Mouse (Mus musculus) hindbrain, embryonic 16.5 days (tissue): ENCODE data around the gene Apol9b. TPM values are rescaled to one million over a fixed set of nuclear protein-coding genes. Genes with fewer than 3 reads are reported as not detected.

Experiments
- ATAC-seq: fragments of 200-750 bp; cut with Nextera tagmentation; 2 replicates; pipeline ENCODE4 v1.8.0; 2017; ENCODE audit warnings: moderate TSS enrichment, moderate library complexity
- H3K27ac ChIP-seq: fragments of 300-500 bp; sonication (generic); 2 replicates; pipeline ENCODE4 v1.5.1; 2014; ENCODE audit warnings: low read depth, mild to moderate bottlenecking, control low read depth, low read length, moderate library complexity
- H3K27me3 ChIP-seq: fragments of 300-500 bp; sonication (generic); replicated peaks from 2 replicates; pipeline ENCODE4 v1.6.1; 2014; ENCODE audit warnings: low read length; ENCODE audit not compliant: control insufficient read depth, insufficient read depth
- H3K36me3 ChIP-seq: fragments of 300-500 bp; sonication (generic); 2 replicates; pipeline ENCODE4 v1.6.1; 2014; ENCODE audit warnings: mild to moderate bottlenecking, low read length, moderate library complexity, mixed read lengths; ENCODE audit not compliant: control insufficient read depth, insufficient read depth
- H3K4me1 ChIP-seq: fragments of 300-500 bp; sonication (generic); 2 replicates; pipeline ENCODE4 v1.6.1; 2014; ENCODE audit warnings: low read depth, low read length; ENCODE audit not compliant: control insufficient read depth, insufficient read depth
- H3K4me2 ChIP-seq: fragments of 300-500 bp; sonication (generic); 2 replicates; pipeline ENCODE4 v1.6.1; 2014; ENCODE audit warnings: mild to moderate bottlenecking, low read length, control low read depth, moderate library complexity
- H3K4me3 ChIP-seq: fragments of 300-500 bp; sonication (generic); 2 replicates; pipeline ENCODE4 v1.5.1; 2014; ENCODE audit warnings: mild to moderate bottlenecking, low read length, control low read depth, moderate library complexity
- H3K9ac ChIP-seq: fragments of 300-500 bp; sonication (generic); 2 replicates; pipeline ENCODE4 v1.6.1; 2014; ENCODE audit warnings: low read depth, mild to moderate bottlenecking, control low read depth, low read length, moderate library complexity
- H3K9me3 ChIP-seq: fragments of 300-500 bp; sonication (generic); 2 replicates; pipeline ENCODE4 v1.6.1; 2014; ENCODE audit warnings: mild to moderate bottlenecking, low read length, moderate library complexity; ENCODE audit not compliant: control insufficient read depth
- WGBS: fragments of 180-500 bp; shearing (Covaris S2); extraction: QIAGEN DNeasy Blood & Tissue Kit; methylation state at CpG from one replicate; pipeline ENCODE4 v1.1.7; 2014; 5-methylcytosine and 5-hydroxymethylcytosine counted together
- polyA plus RNA-seq: library from polyadenylated mRNA; unstranded; fragments of >200 nt; fragmentation: Nextera tagmentation; extraction: Ambion mirVana; gene quantifications from 2 replicates; pipeline ENCODE4 v1.2.1, GENCODE M21; 2015

Apol9b gene
- polyA plus RNA-seq, 1 experiment from 2014 or later: 0.13 TPM

DNA sequence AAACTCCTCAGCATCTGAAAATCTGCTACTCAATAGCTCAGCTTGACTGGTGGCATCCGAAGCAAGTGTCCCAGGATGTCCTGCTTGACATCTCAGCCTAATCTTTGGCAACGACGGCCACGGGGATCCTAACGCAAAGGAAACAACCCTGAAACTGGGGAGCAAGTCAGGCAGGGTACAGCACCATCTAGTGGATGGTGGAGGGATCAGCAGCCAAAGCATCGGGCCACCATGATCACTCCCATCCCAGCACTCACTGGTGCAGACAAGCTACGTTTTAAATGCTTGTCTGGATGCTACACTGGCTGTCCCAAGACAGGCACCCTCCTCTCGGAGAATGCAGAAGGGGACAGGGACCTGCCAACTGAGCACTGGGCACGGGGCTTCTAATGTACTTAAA lies 28.0 kb downstream of the Apol9b start, which contains the start of gene Apol8:
Gene Apol8, minus strand, starts transcription at position 156 of the 400 bp plus-strand sequence.
- WGBS: 5% methylated on average over 9 of the region's 9 CpGs
- ATAC-seq: no peak
- no peaks in the 10 kb centered on the region for H3K4me1 ChIP-seq
- H3K4me3 ChIP-seq: no peak within 1 kb of the TSS
- no peaks in the 10 kb centered on the region for H3K9me3 ChIP-seq
- peaks cover 8% of the 10 kb centered on the region for H3K36me3 ChIP-seq
- no peaks in the 10 kb centered on the region for H3K27me3 ChIP-seq
- H3K4me2 ChIP-seq: no peak within 1 kb of the TSS
- H3K9ac ChIP-seq: no peak within 1 kb of the TSS
- H3K27ac ChIP-seq: no peak within 1 kb of the TSS

DNA sequence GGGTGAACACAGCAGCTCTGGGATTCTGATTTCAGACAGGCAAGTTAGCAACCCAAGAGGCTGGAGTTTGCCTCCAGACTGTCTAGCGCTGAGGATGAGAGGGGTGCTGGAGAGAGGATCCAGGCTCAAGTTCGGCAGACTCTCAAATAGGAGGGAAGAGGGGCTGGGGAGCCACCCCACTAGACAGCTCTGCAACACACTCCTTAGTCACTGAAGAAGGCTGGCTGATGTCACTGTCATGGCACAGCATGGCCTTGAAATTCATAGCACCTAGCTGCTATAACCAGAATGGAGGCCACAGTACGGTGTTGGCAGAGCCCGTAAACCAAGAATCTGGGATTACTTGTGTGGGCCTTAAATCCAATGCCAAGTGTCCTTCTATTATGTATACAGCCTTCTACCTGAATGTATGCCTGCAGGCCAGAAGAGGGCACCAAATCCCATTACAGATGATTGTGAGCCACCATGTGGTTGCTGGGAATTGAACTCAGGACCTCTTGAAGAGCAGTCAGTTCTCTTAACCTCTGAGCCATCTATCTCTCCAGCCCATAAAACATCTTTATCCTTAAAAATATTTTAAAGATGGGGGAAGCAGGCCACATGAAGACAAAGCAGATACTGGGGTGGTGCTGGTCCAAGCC lies 28.9 kb downstream of the Apol9b start:
- Histone ChIP-seq H3K27me3 (no peaks in the 10 kb centered on the region), H3K9me3 (no peaks in the 10 kb centered on the region), H3K4me3 (no peak overlapping the region), H3K9ac (no peak overlapping the region), H3K36me3 (peaks cover 8% of the 10 kb centered on the region), H3K4me1 (no peaks in the 10 kb centered on the region), H3K27ac (no peak overlapping the region), H3K4me2 (no peak overlapping the region)
- WGBS: 83% methylated on average over 4 of the region's 4 CpGs
- no peak for ATAC-seq

DNA sequence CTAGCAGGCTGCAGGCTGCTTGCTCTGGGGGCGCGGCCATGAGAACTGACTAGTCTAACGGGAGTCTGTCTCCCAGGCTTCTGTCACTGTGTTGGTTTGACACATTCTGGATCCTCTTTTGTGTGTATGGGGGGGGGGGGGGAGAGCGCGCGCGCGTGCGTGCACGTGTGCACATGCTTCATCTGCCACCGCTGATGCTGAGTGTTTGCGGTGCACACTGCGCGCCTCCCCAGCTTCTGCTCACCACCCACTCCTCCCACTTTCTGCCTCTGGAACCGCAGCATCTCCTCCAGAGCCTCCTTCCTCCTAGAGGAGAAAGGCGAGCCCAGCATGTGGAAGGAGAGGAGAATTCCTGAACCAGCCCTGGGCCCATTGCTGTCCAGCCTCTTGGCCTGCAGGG lies 31.2 kb downstream of the Apol9b start:
- no peak for ATAC-seq
- H3K36me3 ChIP-seq: peaks cover 19% of the 10 kb centered on the region
- WGBS: 88% methylated on average over 10 of the region's 16 CpGs
- no peaks in the 10 kb centered on the region for H3K9me3 ChIP-seq
- H3K4me1 ChIP-seq: no peaks in the 10 kb centered on the region
- H3K9ac ChIP-seq: no peak overlapping the region
- H3K27me3 ChIP-seq: no peaks in the 10 kb centered on the region
- no peak overlapping the region for H3K27ac ChIP-seq
- no peak overlapping the region for H3K4me3 ChIP-seq
- no peak overlapping the region for H3K4me2 ChIP-seq

DNA sequence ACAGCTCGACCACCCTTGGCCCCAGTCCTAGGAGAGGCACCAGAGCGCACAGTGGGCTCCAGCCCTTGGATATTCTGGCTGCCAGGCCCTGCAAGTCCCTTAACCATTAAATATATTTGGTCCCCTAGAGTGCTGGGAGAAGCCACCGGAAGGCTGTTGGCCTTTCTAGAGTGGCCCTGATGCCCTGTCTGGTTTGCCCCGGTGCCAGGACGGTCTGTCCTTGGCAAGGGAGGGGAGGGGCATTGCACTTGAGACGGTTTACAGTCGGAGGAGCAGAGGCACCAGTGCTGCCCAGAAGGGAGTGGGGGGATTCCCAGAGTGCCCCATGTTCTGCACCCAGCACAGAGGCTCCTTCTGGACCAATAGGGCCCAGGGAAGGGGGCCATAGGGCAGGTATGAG lies 32.2 kb downstream of the Apol9b start:
- WGBS: 95% methylated on average over 7 of the region's 7 CpGs
- Histone ChIP-seq H3K4me2 (no peak overlapping the region), H3K4me1 (no peaks in the 10 kb centered on the region), H3K4me3 (no peak overlapping the region), H3K9me3 (no peaks in the 10 kb centered on the region), H3K27me3 (no peaks in the 10 kb centered on the region), H3K36me3 (peaks cover 21% of the 10 kb centered on the region), H3K9ac (no peak overlapping the region), H3K27ac (no peak overlapping the region)
- no peak for ATAC-seq

DNA sequence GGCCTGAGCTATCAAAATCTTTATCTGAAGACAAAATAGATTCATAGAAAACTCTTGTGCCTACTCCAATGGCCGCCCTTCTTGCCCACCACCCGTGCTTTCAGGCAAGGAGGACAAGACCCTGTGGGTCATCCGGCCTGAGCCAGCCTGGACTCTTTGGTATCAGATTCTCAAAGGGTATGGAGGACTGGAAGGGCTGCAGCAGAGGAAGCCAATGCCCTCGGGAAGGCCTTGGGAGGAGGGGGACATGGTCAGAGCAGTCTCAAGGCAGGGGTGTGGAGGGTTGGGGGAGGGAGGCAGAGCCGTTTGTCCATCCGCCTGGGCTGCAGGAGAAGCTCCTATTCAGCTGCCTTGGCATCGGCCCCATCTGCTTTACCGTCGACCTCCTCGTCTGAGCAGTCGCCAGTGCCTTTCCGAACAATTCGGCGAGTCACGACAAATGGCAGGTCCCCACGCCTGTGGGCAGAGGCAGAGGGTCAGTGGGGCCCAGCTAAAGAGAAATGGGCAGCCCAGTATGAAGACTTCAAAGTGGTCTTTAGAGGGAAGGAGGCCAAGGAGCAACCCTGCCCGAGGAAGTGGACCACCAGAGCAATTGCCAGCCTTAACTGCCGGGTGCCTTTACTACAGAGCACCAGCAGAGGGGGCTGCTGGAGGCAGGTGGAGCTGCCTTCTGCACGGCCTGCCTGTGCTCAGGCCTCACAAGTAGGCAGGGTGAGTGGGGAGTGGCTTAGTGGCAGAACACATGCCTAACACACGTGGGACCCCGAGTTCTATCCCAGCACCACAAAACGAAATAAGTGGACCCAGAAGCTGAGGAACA lies 32.9 kb downstream of the Apol9b start:
- H3K4me1 ChIP-seq: no peaks in the 10 kb centered on the region
- no peak for ATAC-seq
- H3K27ac ChIP-seq: no peak overlapping the region
- H3K27me3 ChIP-seq: no peaks in the 10 kb centered on the region
- no peak overlapping the region for H3K4me3 ChIP-seq
- H3K4me2 ChIP-seq: no peak overlapping the region
- 73% methylated on average over 22 of the region's 22 CpGs for WGBS
- no peaks in the 10 kb centered on the region for H3K9me3 ChIP-seq
- no peak overlapping the region for H3K9ac ChIP-seq
- peaks cover 25% of the 10 kb centered on the region for H3K36me3 ChIP-seq

DNA sequence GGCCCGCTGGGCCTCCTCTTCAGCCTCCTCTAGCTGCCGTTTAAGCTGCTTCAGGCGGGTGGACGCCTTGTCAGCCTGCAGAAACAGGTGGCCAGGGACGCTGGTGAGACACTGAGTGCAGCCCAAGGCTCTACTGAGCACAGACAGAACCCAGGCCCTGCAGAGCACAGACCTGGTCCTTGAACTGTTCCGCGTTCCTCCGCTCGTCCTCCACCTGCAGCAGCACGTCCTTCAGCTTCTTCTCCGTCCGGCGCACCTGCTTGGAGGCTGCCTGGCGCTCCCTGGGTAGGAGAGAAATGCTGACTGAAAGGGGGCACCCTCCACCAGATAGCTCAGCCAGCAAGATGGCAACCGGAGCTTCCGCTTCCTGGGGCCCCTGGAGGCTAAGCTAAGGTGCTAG lies 34.2 kb downstream of the Apol9b start:
- H3K4me2 ChIP-seq: no peak overlapping the region
- no peak overlapping the region for H3K4me3 ChIP-seq
- no peaks in the 10 kb centered on the region for H3K27me3 ChIP-seq
- H3K36me3 ChIP-seq: peaks cover 35% of the 10 kb centered on the region
- H3K4me1 ChIP-seq: no peaks in the 10 kb centered on the region
- no peaks in the 10 kb centered on the region for H3K9me3 ChIP-seq
- 87% methylated on average over 16 of the region's 16 CpGs for WGBS
- H3K27ac ChIP-seq: no peak overlapping the region
- no peak for ATAC-seq
- H3K9ac ChIP-seq: no peak overlapping the region

DNA sequence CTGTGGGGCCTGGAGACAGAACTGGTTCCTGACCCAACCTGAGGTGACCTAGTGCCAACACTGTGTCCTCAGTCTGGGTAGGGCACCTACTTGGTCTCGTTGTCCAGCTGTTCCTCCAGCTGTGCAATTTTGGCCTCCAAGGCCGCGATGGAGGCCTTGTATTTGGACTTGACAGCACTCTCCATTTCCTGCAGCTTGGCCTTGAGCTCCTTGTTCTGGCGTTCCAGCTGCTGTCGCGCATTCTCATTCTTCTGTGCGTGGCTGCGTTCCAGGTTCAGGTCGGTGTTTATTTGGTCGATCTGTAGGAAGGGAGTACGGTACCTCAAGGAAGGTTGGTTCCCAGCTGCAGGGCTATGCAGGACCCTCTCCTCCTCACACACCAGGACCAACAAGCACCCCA lies 34.9 kb downstream of the Apol9b start:
- H3K9ac ChIP-seq: no peak overlapping the region
- H3K4me1 ChIP-seq: no peaks in the 10 kb centered on the region
- no peak overlapping the region for H3K4me2 ChIP-seq
- no peaks in the 10 kb centered on the region for H3K27me3 ChIP-seq
- no peak for ATAC-seq
- no peak overlapping the region for H3K4me3 ChIP-seq
- H3K27ac ChIP-seq: no peak overlapping the region
- WGBS: 83% methylated on average over 11 of the region's 11 CpGs
- peaks cover 39% of the 10 kb centered on the region for H3K36me3 ChIP-seq
- no peaks in the 10 kb centered on the region for H3K9me3 ChIP-seq

DNA sequence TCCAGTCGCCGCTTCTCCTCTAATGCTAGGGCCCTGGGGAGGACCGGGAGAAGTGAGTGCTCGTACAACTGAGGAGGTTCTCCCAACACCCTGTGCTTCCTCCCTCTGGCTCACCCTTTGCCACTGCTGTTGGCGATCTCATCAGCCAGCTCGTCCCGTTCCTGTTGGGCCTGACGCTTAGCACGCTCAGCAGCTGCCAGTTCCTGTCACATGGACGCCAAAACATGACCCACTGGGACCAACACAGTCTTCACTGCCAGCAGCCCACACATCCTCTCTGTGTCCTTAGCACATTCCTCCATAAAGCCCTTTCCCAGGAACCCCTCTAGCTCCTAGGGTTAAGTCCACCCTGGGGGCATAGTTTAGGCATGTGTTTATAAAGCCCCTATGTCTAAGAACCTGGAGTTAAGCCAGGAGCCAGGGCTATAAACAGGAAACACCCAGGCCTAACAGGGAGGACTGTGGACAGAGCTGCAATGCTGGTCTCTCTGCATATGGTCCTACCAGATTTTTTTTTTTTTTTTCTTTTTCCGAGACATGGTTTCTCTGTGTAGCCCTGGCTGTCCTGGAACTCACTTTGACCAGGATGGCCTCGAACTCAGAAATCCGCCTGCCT lies 35.7 kb downstream of the Apol9b start:
- peaks cover 45% of the 10 kb centered on the region for H3K36me3 ChIP-seq
- H3K4me3 ChIP-seq: no peak overlapping the region
- no peak for ATAC-seq
- no peaks in the 10 kb centered on the region for H3K27me3 ChIP-seq
- H3K9ac ChIP-seq: no peak overlapping the region
- H3K4me2 ChIP-seq: no peak overlapping the region
- H3K27ac ChIP-seq: no peak overlapping the region
- no peaks in the 10 kb centered on the region for H3K4me1 ChIP-seq
- H3K9me3 ChIP-seq: no peaks in the 10 kb centered on the region
- 73% methylated on average over 13 of the region's 13 CpGs for WGBS

DNA sequence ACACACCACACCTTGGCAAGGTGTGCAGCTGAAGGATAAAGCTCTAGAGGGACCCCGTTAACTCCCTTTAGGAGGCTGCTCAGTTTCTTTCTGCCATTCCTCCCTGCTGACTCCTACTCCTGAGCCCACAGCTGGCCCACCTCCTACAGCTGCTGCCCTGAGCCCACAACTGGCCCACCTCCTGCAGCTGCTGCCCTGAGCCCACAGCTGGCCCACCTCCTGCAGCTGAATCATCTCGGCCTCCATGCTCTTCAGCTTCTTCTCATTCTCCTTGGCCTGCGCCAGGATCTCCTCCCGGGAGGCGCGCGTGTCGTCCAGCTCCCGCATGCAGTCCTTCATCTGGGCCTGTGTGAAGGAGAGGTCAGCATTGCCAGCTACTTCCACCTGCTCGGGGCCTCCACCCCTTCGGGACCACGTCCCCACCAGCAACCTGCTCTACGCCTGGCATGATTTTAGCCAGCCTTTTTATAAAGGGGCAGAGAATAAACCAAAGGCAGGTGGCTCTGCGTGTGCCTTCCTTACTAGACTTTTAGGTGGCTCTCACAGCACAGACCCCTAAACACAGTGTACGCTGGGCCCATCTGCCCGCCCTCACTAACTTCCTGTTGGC lies 36.8 kb downstream of the Apol9b start:
- H3K4me1 ChIP-seq: no peaks in the 10 kb centered on the region

More for the DNA sequence above, 36.8 kb downstream of the Apol9b start:
- no peak for ATAC-seq
- Histone ChIP-seq H3K9ac (no peak overlapping the region), H3K4me3 (no peak overlapping the region), H3K9me3 (no peaks in the 10 kb centered on the region), H3K27me3 (no peaks in the 10 kb centered on the region), H3K36me3 (peaks cover 43% of the 10 kb centered on the region), H3K27ac (no peak overlapping the region), H3K4me2 (no peak overlapping the region)
- WGBS: 89% methylated on average over 16 of the region's 16 CpGs
